Mouse (Mus musculus) brain, embryonic 14.5 days (tissue): Measurements from ENCODE around the gene Was. TPM values are rescaled to one million over a fixed set of nuclear protein-coding genes. Genes with fewer than 3 reads are reported as not detected.
A peak's percentile ranks its signal among the peaks of the same experiment; 100 is the strongest.

Experiments used
- DNase-seq: peaks from one replicate; pipeline ENCODE4 v3.0.0-alpha.2; 2011; ENCODE audit warnings: low read depth
- CTCF ChIP-seq: fragments of 200-500 bp; IDR thresholded peaks from 2 replicates; pipeline ENCODE4 v1.5.1; 2012; ENCODE audit warnings: inconsistent platforms, mild to moderate bottlenecking, moderate library complexity, borderline replicate concordance; ENCODE audit not compliant: insufficient read depth, insufficient read length; ENCODE audit errors: extremely low read depth
- POLR2A ChIP-seq: fragments of 200-500 bp; IDR thresholded peaks from 2 replicates; pipeline ENCODE4 v1.6.1; 2012; ENCODE audit warnings: mild to moderate bottlenecking, inconsistent platforms, borderline replicate concordance; ENCODE audit not compliant: poor library complexity, insufficient read depth, insufficient read length, severe bottlenecking; ENCODE audit errors: extremely low read depth
- polyA plus RNA-seq: library from polyadenylated mRNA; depleted of rRNA; stranded (reverse); fragments of >200 nt; gene quantifications from 2 replicates; pipeline ENCODE4 v1.2.3, GENCODE M21; 2012; rRNA removed

Was gene
- 0.52 and 1.00 TPM in 2 replicates for polyA plus RNA-seq

DNA sequence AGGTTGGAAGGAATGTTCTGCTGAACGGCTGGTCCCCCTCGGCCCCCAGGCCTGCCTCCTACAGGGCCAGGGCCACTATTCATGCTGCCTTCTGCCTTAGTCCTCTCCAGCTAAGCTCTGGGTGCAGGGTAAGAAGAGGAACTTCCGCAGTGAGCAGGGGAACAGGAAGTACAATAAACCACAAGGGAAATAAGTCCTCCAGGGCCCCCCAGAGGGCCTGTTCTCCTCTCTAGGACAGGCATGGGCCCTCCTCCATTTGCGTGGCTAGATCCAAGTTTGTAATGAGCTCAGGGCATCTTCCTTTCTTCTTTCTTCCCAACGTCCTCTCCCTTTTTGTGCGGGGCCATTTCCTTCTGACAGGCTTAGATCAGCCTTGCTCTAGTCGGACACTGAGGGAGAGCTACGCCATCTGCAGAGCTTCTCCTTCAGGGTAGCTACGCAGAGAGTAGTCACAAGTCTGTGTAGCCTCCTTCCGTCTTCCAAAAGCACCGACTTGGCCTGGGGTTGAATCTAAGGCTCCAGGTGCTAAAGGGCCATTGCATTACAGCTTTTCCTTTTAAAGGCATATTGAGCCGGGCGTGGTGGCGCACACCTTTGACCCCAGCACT is at the start of gene Was:
TSS of gene Was (minus strand) at position 153 of the 608 bp plus-strand sequence.
- TF ChIP-seq POLR2A = no peak
- TF ChIP-seq CTCF = no peak
- no peak for DNase-seq

GRCm38 (mm10) chrX:8139480-8139879 is 49.2 kb upstream of the Was start:
- DNase-seq = no peak
- TF ChIP-seq CTCF = no peak
- TF ChIP-seq POLR2A = no peak

- no peak for TF ChIP-seq CTCF
- TF ChIP-seq POLR2A = no peak
- no peak for DNase-seq
Measured at GRCm38 (mm10) chrX:8135886-8136285, 45.6 kb upstream of the Was start.

- TF ChIP-seq POLR2A (peak; percentile 21; the same call in 1 of the 2 replicates), CTCF (no peak)
- DNase-seq = peak; percentile 97
Measured at GRCm38 (mm10) chrX:8132017-8132976, 42.0 kb upstream of the Was start, which contains the start of gene Wdr13. TSS of gene Wdr13 (minus strand) at chrX:8132892.

DNA sequence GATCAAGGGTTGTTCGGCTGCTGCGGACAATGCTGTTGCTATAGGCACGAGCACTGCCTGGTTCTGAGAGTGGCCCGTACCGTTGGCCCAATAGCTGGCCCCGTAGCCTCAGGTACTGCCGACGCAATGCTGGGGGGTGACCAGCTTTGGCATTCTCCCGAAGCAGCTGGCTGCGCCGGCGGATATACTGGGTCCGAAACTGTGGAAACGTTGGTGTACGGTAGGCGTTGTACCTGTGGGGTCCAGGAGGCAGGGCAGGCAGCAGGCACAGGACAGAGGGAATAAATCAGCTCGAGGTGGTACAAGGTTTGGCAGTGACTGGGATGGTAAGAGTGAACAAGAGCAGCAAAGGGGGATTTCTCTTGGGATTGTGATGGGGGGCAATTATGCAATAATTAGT is 41.1 kb upstream of the Was start:
- TF ChIP-seq CTCF (no peak), POLR2A (no peak)

DNA sequence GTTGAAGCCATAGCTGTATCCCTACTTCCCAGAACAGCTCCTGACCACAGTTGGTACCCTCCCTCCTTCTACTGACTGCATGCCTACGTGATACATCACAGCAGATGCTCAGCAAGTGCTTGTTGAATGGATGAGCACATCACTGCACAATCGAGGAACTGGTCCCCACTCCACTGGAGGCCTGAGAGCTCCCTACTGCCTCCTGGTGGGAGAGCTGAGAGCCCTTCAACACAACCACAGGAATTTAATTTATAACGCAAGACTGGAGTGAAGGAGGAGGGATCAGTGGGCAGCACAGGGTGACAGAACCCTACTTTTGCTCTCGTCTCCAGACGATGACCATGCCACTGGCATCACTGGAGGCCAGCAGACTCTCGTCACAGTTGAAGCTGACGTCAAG is 34.9 kb upstream of the Was start:
- DNase-seq = no peak

More for the DNA sequence above, 41.1 kb upstream of the Was start:
- no peak for DNase-seq

GRCm38 (mm10) chrX:8123821-8124470 is 33.6 kb upstream of the Was start:
- no peak for DNase-seq
- TF ChIP-seq POLR2A = no peak
- no peak for TF ChIP-seq CTCF

More for the DNA sequence above, 34.9 kb upstream of the Was start:
- TF ChIP-seq POLR2A (no peak), CTCF (0 out of 2 replicates have a peak, but pooled peaks have one; percentile 16)

GRCm38 (mm10) chrX:8117264-8117663 is 27.0 kb upstream of the Was start:
- TF ChIP-seq CTCF = no peak
- no peak for TF ChIP-seq POLR2A
- no peak for DNase-seq

DNA sequence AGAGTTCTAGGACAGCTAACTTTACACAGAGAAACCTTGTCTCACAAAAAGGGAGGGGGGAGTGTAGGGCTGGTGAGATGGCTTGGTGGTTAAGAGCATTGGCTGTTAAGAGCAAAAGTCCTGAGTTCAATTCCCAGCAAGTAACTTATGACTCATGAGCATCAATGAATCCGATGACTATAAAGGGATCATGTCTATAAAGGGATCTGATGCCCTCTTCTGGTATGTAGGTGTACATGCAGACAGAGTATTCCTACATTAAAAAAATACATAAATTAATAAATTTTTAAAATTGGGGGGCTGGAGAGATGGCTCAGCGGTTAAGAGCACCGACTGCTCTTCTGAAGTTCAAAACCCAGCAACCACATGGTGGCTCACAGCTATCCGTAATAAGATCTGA is 25.0 kb upstream of the Was start:
- no peak for TF ChIP-seq POLR2A
- no peak for TF ChIP-seq CTCF
- DNase-seq = no peak

GRCm38 (mm10) chrX:8105019-8105418 is 14.7 kb upstream of the Was start:
- no peak for DNase-seq
- TF ChIP-seq POLR2A = no peak
- no peak for TF ChIP-seq CTCF

GRCm38 (mm10) chrX:8102213-8102668 is 11.9 kb upstream of the Was start:
- no peak for TF ChIP-seq CTCF
- no peak for TF ChIP-seq POLR2A
- peak; percentile 5 for DNase-seq
